Comparison of ENCODE assay signal across 8 mouse cellular contexts in the genomic region with DNA sequence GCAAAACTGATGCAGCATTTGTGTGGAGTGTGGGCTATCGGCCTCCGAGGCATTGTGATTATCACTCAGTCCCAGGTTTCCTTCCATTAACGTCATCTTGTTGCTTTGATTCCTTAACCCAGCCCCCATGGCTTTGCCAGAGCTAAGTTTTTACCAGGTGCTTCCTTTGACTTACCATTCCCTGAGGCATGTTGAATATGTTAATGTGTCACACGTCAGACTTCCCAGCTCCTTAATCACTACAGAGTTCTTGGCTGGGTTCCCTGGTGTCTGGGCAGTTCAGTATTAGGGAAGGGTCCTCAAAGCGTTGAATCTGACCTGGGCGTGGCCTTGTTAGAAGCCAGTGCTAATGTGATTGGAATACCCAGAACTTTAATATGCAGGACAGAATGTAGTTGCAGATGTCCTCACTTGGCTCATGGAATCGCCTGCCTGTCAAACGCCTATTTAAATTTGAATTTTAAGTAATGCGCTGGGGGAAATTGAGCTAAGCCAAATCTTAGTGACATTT. TPM values are rescaled to one million over a fixed set of nuclear protein-coding genes. Genes with fewer than 3 reads are reported as not detected.
A peak's percentile ranks its signal among the peaks of the same experiment; 100 is the strongest.
DNase-seq lines count a peak whose midpoint lies in the region; ATAC-seq and TF ChIP-seq lines count a peak whose summit lies in the region.

No protein-coding gene starts in this region.

- H3K4me1 ChIP-seq in lung, embryonic 14.5 days (ENCODE audit: insufficient read depth) = peaks cover 21% of the 10 kb centered on the region
- H3K4me1 ChIP-seq in lung, adult 2 months (ENCODE audit: control insufficient read depth, insufficient read depth, low read length) = peaks cover 19% of the 10 kb centered on the region
- peaks cover 44% of the 10 kb centered on the region for H3K4me1 ChIP-seq in forebrain, embryonic 15.5 days
- peaks cover 26% of the 10 kb centered on the region for H3K4me1 ChIP-seq in hindbrain, embryonic 15.5 days (replicated peaks)
- peaks cover 15% of the 10 kb centered on the region for H3K4me1 ChIP-seq in midbrain, embryonic 15.5 days

- no peak overlapping the region for H3K4me3 ChIP-seq in lung, embryonic 14.5 days (ENCODE audit: low read depth, low read length)
- no peak overlapping the region for H3K4me3 ChIP-seq in lung, adult 2 months (replicated peaks; ENCODE audit: extremely low read depth, low read depth, low read length)
- H3K4me3 ChIP-seq in forebrain, embryonic 15.5 days = no peak overlapping the region
- H3K4me3 ChIP-seq in hindbrain, embryonic 15.5 days = no peak overlapping the region
- no peak overlapping the region for H3K4me3 ChIP-seq in midbrain, embryonic 15.5 days

- no peak overlapping the region for H3K9ac ChIP-seq in lung, embryonic 14.5 days
- no peak overlapping the region for H3K9ac ChIP-seq in forebrain, embryonic 15.5 days (replicated peaks)
- no peak overlapping the region for H3K9ac ChIP-seq in hindbrain, embryonic 15.5 days
- H3K9ac ChIP-seq in midbrain, embryonic 15.5 days = no peak overlapping the region

- ATAC-seq in lung, embryonic 14.5 days (ENCODE audit: insufficient read depth) = peak; percentile 36
- ATAC-seq in forebrain, embryonic 15.5 days (replicated peaks) = peak; percentile 86
- peak; percentile 21; the same call in 1 of the 2 replicates for ATAC-seq in hindbrain, embryonic 15.5 days (ENCODE audit: low FRiP score, low read depth)
- peak; percentile 77 for ATAC-seq in midbrain, embryonic 15.5 days (replicated peaks)
- ATAC-seq in frontal cortex, adult (ENCODE audit: low TSS enrichment) = no peak

- TF ChIP-seq CTCF in lung, embryonic 14.5 days (IDR thresholded peaks at IDR 0.05; ENCODE audit: low read depth) = no peak
- no peak for TF ChIP-seq CTCF in lung, adult 2 months (IDR thresholded peaks at IDR 0.05; ENCODE audit: insufficient read depth, low read length)

- H3K36me3 ChIP-seq in lung, embryonic 14.5 days (ENCODE audit: insufficient read depth) = peaks cover 9% of the 10 kb centered on the region; the same call in 1 of the 2 replicates
- H3K36me3 ChIP-seq in forebrain, embryonic 15.5 days = no peaks in the 10 kb centered on the region
- H3K36me3 ChIP-seq in hindbrain, embryonic 15.5 days = no peaks in the 10 kb centered on the region
- no peaks in the 10 kb centered on the region for H3K36me3 ChIP-seq in midbrain, embryonic 15.5 days (replicated peaks)

- whole genome bisulfite sequencing in lung, embryonic 14.5 days = 36% methylated on average over 9 of the region's 9 CpGs
- 60% methylated on average over 9 of the region's 9 CpGs for WGBS in lung, adult 2 months
- WGBS in forebrain, embryonic 15.5 days = 28% methylated on average over 9 of the region's 9 CpGs
- 42% methylated on average over 9 of the region's 9 CpGs for WGBS in hindbrain, embryonic 15.5 days
- 49% methylated on average over 9 of the region's 9 CpGs for WGBS in midbrain, embryonic 15.5 days

- H3K4me2 ChIP-seq in lung, embryonic 14.5 days = peak overlapping the region; percentile 41
- no peak overlapping the region for H3K4me2 ChIP-seq in forebrain, embryonic 15.5 days (replicated peaks)
- H3K4me2 ChIP-seq in hindbrain, embryonic 15.5 days = no peak overlapping the region
- H3K4me2 ChIP-seq in midbrain, embryonic 15.5 days = no peak overlapping the region

- H3K27me3 ChIP-seq in lung, embryonic 14.5 days (ENCODE audit: insufficient read depth, low read length) = no peaks in the 10 kb centered on the region
- no peaks in the 10 kb centered on the region for H3K27me3 ChIP-seq in forebrain, embryonic 15.5 days
- no peaks in the 10 kb centered on the region for H3K27me3 ChIP-seq in hindbrain, embryonic 15.5 days
- H3K27me3 ChIP-seq in midbrain, embryonic 15.5 days (replicated peaks) = no peaks in the 10 kb centered on the region

- no peak for TF ChIP-seq POLR2A in lung, adult 2 months (IDR thresholded peaks at IDR 0.05; ENCODE audit: borderline replicate concordance, extremely low read depth, low read depth, low read length)

- peak; percentile 77 for DNase-seq in lung, embryonic 14.5 days
- no peak for DNase-seq in lung, adult 2 months
- no peak for DNase-seq in urinary bladder, postnatal 4 days (ENCODE audit: low spot score in 2 of 2)
- DNase-seq in spleen, postnatal 10 days (ENCODE audit: low spot score in 2 of 2) = no peak

- H3K9me3 ChIP-seq in lung, embryonic 14.5 days (ENCODE audit: low read depth, low read length) = no peaks in the 10 kb centered on the region
- no peaks in the 10 kb centered on the region for H3K9me3 ChIP-seq in forebrain, embryonic 15.5 days
- no peaks in the 10 kb centered on the region for H3K9me3 ChIP-seq in hindbrain, embryonic 15.5 days
- H3K9me3 ChIP-seq in midbrain, embryonic 15.5 days = no peaks in the 10 kb centered on the region

- H3K27ac ChIP-seq in lung, embryonic 14.5 days (ENCODE audit: low read depth) = peak overlapping the region; percentile 87
- H3K27ac ChIP-seq in forebrain, embryonic 15.5 days (replicated peaks) = peak overlapping the region; percentile 90
- H3K27ac ChIP-seq in hindbrain, embryonic 15.5 days (replicated peaks) = peak overlapping the region; percentile 26; the same call in 1 of the 2 replicates
- no peak overlapping the region for H3K27ac ChIP-seq in midbrain, embryonic 15.5 days

RNA-seq across cellular contexts. Expression of a gene that starts 23.6 kb away (rescaled TPM):
- polyA plus RNA-seq in lung, embryonic 14.5 days (2014; fragmentation: Nextera tagmentation; extraction: Ambion mirVana) = 15.7 and 17.0 TPM in 2 replicates
- polyA plus RNA-seq in lung, adult 2 months (2012; rRNA removed) = 22.6 and 37.7 TPM in 2 replicates
- polyA plus RNA-seq in forebrain, embryonic 15.5 days (2015; fragmentation: Nextera tagmentation; extraction: Ambion mirVana) = 11.0 and 12.6 TPM in 2 replicates
- 5.0 and 6.1 TPM in 2 replicates for polyA plus RNA-seq in hindbrain, embryonic 15.5 days (2015; fragmentation: Nextera tagmentation; extraction: Ambion mirVana)
- 3.9 and 4.7 TPM in 2 replicates for polyA plus RNA-seq in midbrain, embryonic 15.5 days (2015; fragmentation: Nextera tagmentation; extraction: Ambion mirVana)

RNA-seq across cellular contexts. Expression of a gene that starts 51.1 kb away (rescaled TPM):
- 28.0 and 28.4 TPM in 2 replicates for polyA plus RNA-seq in lung, embryonic 14.5 days (2014; fragmentation: Nextera tagmentation; extraction: Ambion mirVana)
- polyA plus RNA-seq in lung, adult 2 months (2012; rRNA removed) = 41.0 and 41.7 TPM in 2 replicates
- 12.3 and 13.0 TPM in 2 replicates for polyA plus RNA-seq in forebrain, embryonic 15.5 days (2015; fragmentation: Nextera tagmentation; extraction: Ambion mirVana)
- polyA plus RNA-seq in hindbrain, embryonic 15.5 days (2015; fragmentation: Nextera tagmentation; extraction: Ambion mirVana) = 11.9 and 12.8 TPM in 2 replicates
- 11.0 and 11.4 TPM in 2 replicates for polyA plus RNA-seq in midbrain, embryonic 15.5 days (2015; fragmentation: Nextera tagmentation; extraction: Ambion mirVana)
